Mouse (Mus musculus) lung, embryonic 15.5 days (tissue): ENCODE measurements around the gene Igsf21. TPM values are rescaled to one million over a fixed set of nuclear protein-coding genes. Genes with fewer than 3 reads are reported as not detected.

ENCODE experiments used
- ATAC-seq: fragments of 200-750 bp; cut with Nextera tagmentation; 2 replicates; pipeline ENCODE4 v1.8.0; 2017; ENCODE audit warnings: moderate number of reproducible peaks, borderline replicate concordance; ENCODE audit not compliant: low FRiP score, low TSS enrichment; ENCODE audit errors: extremely low read depth
- H3K27ac ChIP-seq: fragments of 300-500 bp; sonication (generic); 2 replicates; pipeline ENCODE4 v1.5.1; 2015; ENCODE audit warnings: moderate library complexity, mild to moderate bottlenecking, inconsistent platforms
- H3K27me3 ChIP-seq: fragments of 300-500 bp; sonication (generic); 2 replicates; pipeline ENCODE4 v1.6.1; 2015; ENCODE audit warnings: inconsistent platforms
- H3K36me3 ChIP-seq: fragments of 300-500 bp; sonication (generic); 2 replicates; pipeline ENCODE4 v1.6.1; 2015; ENCODE audit warnings: inconsistent platforms
- H3K4me1 ChIP-seq: fragments of 300-500 bp; sonication (generic); 2 replicates; pipeline ENCODE4 v1.6.1; 2015; ENCODE audit warnings: inconsistent platforms
- H3K4me2 ChIP-seq: fragments of 300-500 bp; sonication (generic); 2 replicates; pipeline ENCODE4 v1.6.1; 2015; ENCODE audit warnings: inconsistent platforms, mild to moderate bottlenecking, moderate library complexity
- H3K4me3 ChIP-seq: fragments of 300-500 bp; sonication (generic); 2 replicates; pipeline ENCODE4 v1.5.1; 2015; ENCODE audit warnings: mild to moderate bottlenecking, inconsistent platforms
- H3K9ac ChIP-seq: fragments of 300-500 bp; sonication (generic); 2 replicates; pipeline ENCODE4 v1.6.1; 2015; ENCODE audit warnings: inconsistent platforms
- H3K9me3 ChIP-seq: fragments of 300-500 bp; sonication (generic); 2 replicates; pipeline ENCODE4 v1.6.1; 2016; ENCODE audit warnings: inconsistent platforms
- WGBS: fragments of 180-500 bp; shearing (Covaris S2); methylation state at CpG from one replicate; pipeline ENCODE4 v1.1.7; 2015; 5-methylcytosine and 5-hydroxymethylcytosine counted together
- polyA plus RNA-seq: library from polyadenylated mRNA; unstranded; fragments of >200 nt; fragmentation: Nextera tagmentation; extraction: Ambion mirVana; gene quantifications from 2 replicates; pipeline ENCODE4 v1.2.1, GENCODE M21; 2015

Igsf21 gene
- polyA plus RNA-seq, 1 experiment from 2014 or later = 0.39 TPM

GRCm38 (mm10) chr4:139978716-139979115 lies 267.9 kb downstream of the Igsf21 start:
- H3K9me3 ChIP-seq = no peaks in the 10 kb centered on the region
- no peak overlapping the region for H3K4me2 ChIP-seq
- H3K4me1 ChIP-seq = peaks cover 37% of the 10 kb centered on the region
- H3K27me3 ChIP-seq = no peaks in the 10 kb centered on the region
- no peak overlapping the region for H3K9ac ChIP-seq
- ATAC-seq = peak; percentile 76
- H3K36me3 ChIP-seq = no peaks in the 10 kb centered on the region
- peak overlapping the region; percentile 63 for H3K27ac ChIP-seq
- WGBS = 20% methylated on average over 5 of the region's 5 CpGs
- no peak overlapping the region for H3K4me3 ChIP-seq

- Histone ChIP-seq H3K27ac (peak overlapping the region; percentile 63), H3K4me2 (no peak overlapping the region)
- ATAC-seq = 0 out of 2 replicates have a peak, but pooled peaks have one; percentile 36
Measured at GRCm38 (mm10) chr4:139977308-139977781, 269.2 kb downstream of the Igsf21 start.

More at GRCm38 (mm10) chr4:139977308-139977781, 269.2 kb downstream of the Igsf21 start:
- no peak overlapping the region for H3K9ac ChIP-seq
- no peaks in the 10 kb centered on the region for H3K9me3 ChIP-seq
- no peaks in the 10 kb centered on the region for H3K27me3 ChIP-seq
- H3K36me3 ChIP-seq = no peaks in the 10 kb centered on the region
- H3K4me1 ChIP-seq = peaks cover 37% of the 10 kb centered on the region
- H3K4me3 ChIP-seq = no peak overlapping the region
- 22% methylated on average over 5 of the region's 5 CpGs for WGBS
